Mouse (Mus musculus): ENCODE results near the gene Tnrc6b.
"Not testable (repeated sequence)": the region's sequence is repeated elsewhere in the genome, so short reads cannot be mapped to it uniquely, and the experiment has no call there.

DNA sequence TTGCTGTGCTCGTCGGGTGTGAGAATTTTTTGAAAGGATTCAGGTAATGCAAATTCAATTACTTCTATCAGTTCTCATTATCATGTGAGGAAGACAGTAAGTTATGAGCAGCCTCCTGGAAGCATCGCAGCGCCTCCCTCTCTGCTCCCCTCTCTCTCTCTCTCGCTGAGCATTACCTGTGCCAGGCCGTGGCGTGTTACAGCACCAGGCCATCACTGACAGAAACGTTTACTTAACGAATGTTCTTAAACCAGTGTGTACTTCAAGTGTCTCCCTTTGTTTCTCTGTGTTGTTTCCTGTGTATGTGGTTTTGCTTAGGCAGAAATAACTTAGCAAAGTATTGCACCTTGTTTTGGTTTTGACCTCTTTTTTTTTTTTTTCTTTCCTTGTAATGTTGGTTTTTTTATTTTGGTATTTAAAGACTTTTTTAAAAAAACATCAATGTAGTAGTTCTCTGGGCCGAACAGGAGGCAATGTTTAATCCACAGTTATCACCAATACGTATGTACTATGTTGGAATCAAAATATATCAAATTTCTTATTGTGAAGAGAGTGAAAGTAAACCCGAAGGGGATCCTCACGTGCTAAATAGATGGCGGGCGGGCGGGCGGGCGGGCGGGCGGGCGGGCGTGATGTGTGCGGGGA is 219.7 kb downstream of the Tnrc6b start:
- TF ChIP-seq POLR2A, CTCF (IDR thresholded peaks at IDR 0.05; ENCODE audit: insufficient read depth, low read depth, low read length): not testable (repeated sequence)
